Mouse (Mus musculus) bone marrow, adult 2 months (tissue): ENCODE results near the gene Ihh. TPM values are rescaled to one million over a fixed set of nuclear protein-coding genes. Genes with fewer than 3 reads are reported as not detected.
A peak's percentile ranks its signal among the peaks of the same experiment; 100 is the strongest.

ENCODE experiments used
- H3K27ac ChIP-seq: fragments of 200-500 bp; 2 replicates; pipeline ENCODE4 v1.5.1; 2012; ENCODE audit warnings: low read depth, mild to moderate bottlenecking, control low read depth, inconsistent platforms, low read length; ENCODE audit not compliant: control insufficient read depth, poor library complexity, insufficient read depth
- H3K4me1 ChIP-seq: fragments of 200-500 bp; 2 replicates; pipeline ENCODE4 v1.6.1; 2011; ENCODE audit warnings: low read length; ENCODE audit not compliant: control insufficient read depth, insufficient read depth
- H3K4me3 ChIP-seq: fragments of 200-500 bp; replicated peaks from 2 replicates; pipeline ENCODE3; 2011; ENCODE audit warnings: mild to moderate bottlenecking, low read depth, low read length, control low read depth; ENCODE audit not compliant: control insufficient read depth
- CTCF ChIP-seq: fragments of 200-500 bp; IDR thresholded peaks from 2 replicates; pipeline ENCODE4 v1.5.1; 2011; ENCODE audit warnings: low read length, control low read depth; ENCODE audit not compliant: control insufficient read depth, insufficient read depth
- POLR2A ChIP-seq: fragments of 200-500 bp; IDR thresholded peaks from 2 replicates; pipeline ENCODE4 v1.6.1; 2011; ENCODE audit warnings: low read depth, mild to moderate bottlenecking, control low read depth, low read length, borderline replicate concordance; ENCODE audit not compliant: control insufficient read depth
- WGBS: fragments of 180-500 bp; shearing (Covaris S2); methylation state at CpG from one replicate; pipeline ENCODE4 v1.1.7; 2018; 5-methylcytosine and 5-hydroxymethylcytosine counted together
- polyA plus RNA-seq: library from polyadenylated mRNA; stranded (reverse); fragments of >200 nt; gene quantifications from 2 replicates; pipeline ENCODE4 v1.2.4, GENCODE M21; 2011; ENCODE audit warnings: low replicate concordance; ENCODE audit not compliant: missing spikeins, insufficient read depth, insufficient read length

The Ihh gene
- polyA plus RNA-seq = 0.82 TPM in 1 of 2 replicates, not detected in the other

DNA sequence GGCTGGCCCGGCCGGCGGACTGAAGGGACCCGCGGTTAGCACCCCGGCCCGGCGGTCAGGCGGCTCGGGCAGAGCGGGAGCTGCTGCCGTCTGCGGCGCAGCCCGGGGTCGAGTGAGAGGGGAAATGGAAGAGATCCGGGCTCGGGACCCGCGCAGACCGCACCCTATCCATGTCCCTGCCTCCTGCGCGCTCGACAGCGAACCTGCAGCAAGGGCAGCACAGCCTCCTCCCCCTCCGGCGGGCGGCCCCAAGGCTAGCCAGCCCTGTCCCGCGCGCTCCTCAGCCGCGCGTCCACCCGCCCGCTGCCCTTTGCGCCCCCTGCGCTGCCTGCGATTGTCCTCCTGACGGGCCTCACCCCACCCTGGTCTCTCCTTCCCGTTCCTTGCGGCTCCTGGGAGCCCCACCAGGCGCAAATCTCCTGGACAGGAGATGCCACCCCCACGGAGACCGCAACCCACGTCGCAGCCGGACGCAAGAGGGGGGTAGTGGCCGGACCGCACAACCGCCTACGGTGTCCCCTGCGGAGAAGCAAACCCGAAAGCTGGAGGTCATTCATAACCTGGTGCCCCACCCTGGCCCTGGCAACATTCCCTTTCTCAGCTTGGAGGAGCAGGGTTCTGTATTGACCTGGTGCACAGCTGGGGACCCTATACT, at the start of gene Ihh:
TSS of gene Ihh (minus strand) at position 117 of the 655 bp plus-strand sequence.
- H3K4me1 ChIP-seq = no peaks in the 10 kb centered on the region
- H3K4me3 ChIP-seq = no peak within 1 kb of the TSS
- no peak within 1 kb of the TSS; the same call in 1 of the 2 replicates for H3K27ac ChIP-seq
- no peak for TF ChIP-seq POLR2A
- no peak for TF ChIP-seq CTCF
- WGBS = 5% methylated on average over 54 of the region's 55 CpGs

DNA sequence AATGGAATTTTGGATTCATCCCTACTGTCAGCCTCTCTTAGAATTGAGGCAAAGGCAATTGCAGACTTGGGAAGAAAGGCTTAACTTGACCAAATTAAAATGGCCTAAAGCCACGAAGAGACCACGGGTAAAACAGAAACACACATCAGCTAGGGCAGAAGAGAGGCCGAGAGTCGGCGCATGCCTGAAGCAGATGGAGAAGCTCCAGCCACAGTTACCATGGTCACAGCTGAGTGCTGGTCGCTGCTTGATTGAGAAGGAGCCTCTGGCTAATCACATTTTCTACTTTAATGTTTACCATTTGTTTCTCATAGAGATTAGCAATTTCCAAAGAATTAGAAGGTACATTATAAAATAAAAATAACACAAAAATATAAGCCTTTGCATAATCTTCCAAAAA, 49.7 kb upstream of the Ihh start:
- no peaks in the 10 kb centered on the region for H3K4me1 ChIP-seq
- no peak overlapping the region for H3K4me3 ChIP-seq
- 74% methylated on average over 6 of the region's 6 CpGs for WGBS
- no peak overlapping the region for H3K27ac ChIP-seq
- no peak for TF ChIP-seq CTCF
- TF ChIP-seq POLR2A = no peak

DNA sequence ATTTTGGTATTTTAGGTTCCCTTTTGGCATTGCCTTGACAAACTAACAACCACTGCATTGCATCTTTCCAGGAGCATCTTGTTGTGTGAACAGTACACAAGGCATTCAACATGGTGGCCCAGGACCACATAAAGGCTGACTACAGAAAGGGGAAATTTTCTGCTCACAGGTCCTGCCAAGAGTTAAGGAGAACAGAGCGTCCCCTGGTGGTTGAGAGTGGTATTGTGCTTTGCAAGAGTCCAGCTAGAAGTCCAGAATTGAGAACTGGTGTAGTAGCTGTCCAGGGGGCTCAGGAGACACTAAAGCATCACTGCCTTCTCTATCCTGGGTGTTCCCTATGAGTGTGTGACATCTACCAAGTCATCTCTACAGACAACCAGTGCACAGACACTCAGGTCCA, 49.0 kb upstream of the Ihh start:
- 0% methylated on average over 1 of the region's 1 CpGs for WGBS
- H3K27ac ChIP-seq = no peak overlapping the region
- TF ChIP-seq POLR2A (no peak), CTCF (peak; percentile 46)
- no peak overlapping the region for H3K4me3 ChIP-seq
- no peaks in the 10 kb centered on the region for H3K4me1 ChIP-seq

DNA sequence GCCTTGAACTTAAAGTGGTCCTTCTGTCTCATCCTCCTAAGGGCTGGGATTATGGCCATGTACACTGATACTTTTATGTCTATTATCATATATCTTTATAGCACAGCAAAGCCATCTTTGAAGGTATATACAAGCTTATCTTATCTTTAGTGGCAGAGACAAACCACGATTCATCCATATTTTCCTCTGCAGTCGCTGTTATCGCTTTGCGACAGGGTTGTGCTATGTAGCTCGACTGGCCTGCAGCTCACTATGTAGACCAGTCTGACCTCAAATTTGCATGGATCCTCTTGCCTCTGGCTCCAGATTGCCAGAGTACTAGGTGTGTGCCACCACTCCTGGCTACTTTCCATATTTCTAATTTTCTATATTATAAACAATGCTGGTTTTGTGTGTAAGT, 47.7 kb upstream of the Ihh start:
- 56% methylated on average over 5 of the region's 5 CpGs for WGBS
- no peak overlapping the region for H3K4me3 ChIP-seq
- no peak for TF ChIP-seq POLR2A
- TF ChIP-seq CTCF = no peak

DNA sequence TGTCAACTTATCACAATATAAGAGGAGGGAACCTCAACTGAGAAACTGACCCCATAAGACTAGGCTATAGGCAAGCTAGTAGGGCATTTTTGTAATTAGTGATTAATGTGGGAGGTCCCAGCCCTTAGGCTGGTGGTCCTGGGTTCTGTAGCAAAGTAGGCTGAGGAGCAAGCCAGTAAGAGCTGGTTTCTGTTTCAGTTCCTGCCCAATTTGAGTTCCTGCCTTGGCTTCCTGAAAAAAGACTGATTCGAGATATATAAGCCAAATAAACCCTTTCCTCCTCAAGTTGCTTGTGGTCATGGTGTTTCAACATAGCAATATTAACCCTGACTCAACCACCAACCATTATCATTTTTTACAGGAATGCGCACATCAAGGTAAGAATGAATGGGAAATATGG, 45.8 kb upstream of the Ihh start:
- TF ChIP-seq POLR2A (no peak), CTCF (no peak)
- Histone ChIP-seq H3K4me1 (no peaks in the 10 kb centered on the region), H3K27ac (no peak overlapping the region), H3K4me3 (no peak overlapping the region)
- WGBS = 28% methylated on average over 2 of the region's 2 CpGs

More for the DNA sequence above, 47.7 kb upstream of the Ihh start:
- no peaks in the 10 kb centered on the region for H3K4me1 ChIP-seq
- no peak overlapping the region for H3K27ac ChIP-seq

DNA sequence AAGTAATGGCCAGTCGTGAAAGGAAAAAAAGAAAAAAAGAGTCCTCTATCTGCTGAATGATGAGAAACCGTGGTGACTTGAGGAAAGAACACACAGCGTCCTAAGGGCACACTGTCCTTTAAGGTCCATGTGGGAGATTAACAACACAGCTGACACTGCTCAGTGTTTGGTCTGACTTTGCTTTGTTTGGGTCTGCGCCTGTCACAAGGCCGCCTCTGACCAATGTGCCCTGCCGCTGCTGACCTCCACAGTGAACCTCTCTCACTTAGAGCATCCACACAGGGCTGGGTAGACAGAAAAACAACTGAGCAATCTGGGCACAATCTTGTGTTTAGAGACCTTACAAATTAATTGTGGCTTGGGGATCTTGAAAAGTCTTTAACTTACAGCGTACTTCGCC, 25.5 kb upstream of the Ihh start:
- no peaks in the 10 kb centered on the region for H3K4me1 ChIP-seq
- no peak overlapping the region for H3K27ac ChIP-seq
- TF ChIP-seq POLR2A = no peak
- no peak for TF ChIP-seq CTCF
- H3K4me3 ChIP-seq = no peak overlapping the region
- 89% methylated on average over 8 of the region's 8 CpGs for WGBS

DNA sequence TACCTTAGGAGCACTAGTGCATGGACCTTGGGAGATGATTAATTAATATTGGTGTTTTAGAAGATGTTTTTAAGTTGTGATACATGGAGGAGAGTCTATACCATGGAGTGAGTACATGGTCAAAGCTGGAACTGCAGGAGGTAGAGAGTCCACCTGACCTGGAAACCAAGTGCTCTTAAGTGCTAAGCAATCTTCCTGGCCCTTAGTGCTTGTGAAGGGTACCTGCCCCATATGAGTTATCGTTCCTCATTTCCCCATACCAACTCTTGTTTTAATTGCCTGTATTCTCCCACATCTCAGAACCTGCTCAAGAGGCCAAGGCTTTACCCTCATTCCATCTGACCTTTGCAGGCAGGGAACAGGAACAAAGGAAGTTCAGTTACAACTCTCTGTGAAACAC, 24.5 kb upstream of the Ihh start:
- no peak overlapping the region for H3K27ac ChIP-seq
- WGBS = 81% methylated on average over 1 of the region's 1 CpGs
- no peak overlapping the region for H3K4me3 ChIP-seq
- no peaks in the 10 kb centered on the region for H3K4me1 ChIP-seq
- TF ChIP-seq CTCF (no peak), POLR2A (no peak)

DNA sequence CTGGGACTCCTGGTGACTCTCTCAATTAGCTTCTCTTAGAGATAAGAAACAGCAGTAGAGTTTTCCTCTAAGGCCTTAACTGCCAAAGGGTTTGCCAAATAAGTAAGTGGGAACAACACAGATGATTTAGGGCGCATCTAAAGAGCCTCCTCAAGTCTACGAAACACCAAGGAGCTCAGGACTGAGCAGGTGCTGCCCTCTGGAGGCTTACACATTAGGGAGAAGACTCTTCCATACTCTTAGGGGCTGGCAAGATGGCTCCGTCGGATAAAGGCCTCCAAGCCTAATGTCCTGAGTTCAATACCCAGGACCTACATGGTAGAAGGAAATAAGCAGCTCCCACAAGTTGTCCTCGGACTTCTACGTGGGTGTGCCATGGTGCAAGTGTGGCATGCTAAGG, 22.1 kb upstream of the Ihh start:
- no peak for TF ChIP-seq CTCF
- no peak overlapping the region for H3K4me3 ChIP-seq
- WGBS = 84% methylated on average over 6 of the region's 6 CpGs
- no peaks in the 10 kb centered on the region for H3K4me1 ChIP-seq
- H3K27ac ChIP-seq = no peak overlapping the region
